Mouse (Mus musculus): Measurements from ENCODE around the gene Pak1. TPM values are rescaled to one million over a fixed set of nuclear protein-coding genes. Genes with fewer than 3 reads are reported as not detected.

The Pak1 gene
- polyA plus RNA-seq (2014; fragmentation: Nextera tagmentation; extraction: Ambion mirVana) = 120 and 125 TPM in 2 replicates

- Histone ChIP-seq H3K9ac (ENCODE audit: low read length) (peak within 1 kb of the TSS; percentile 92), H3K9me3 (ENCODE audit: control insufficient read depth, low read length) (no peaks in the 10 kb centered on the region), H3K36me3 (ENCODE audit: control insufficient read depth, insufficient read depth, low read length) (no peaks in the 10 kb centered on the region), H3K4me2 (peak within 1 kb of the TSS; percentile 87), H3K4me3 (ENCODE audit: low read depth, low read length) (peak within 1 kb of the TSS; percentile 93), H3K4me1 (ENCODE audit: control insufficient read depth, insufficient read depth, low read length) (peaks cover 13% of the 10 kb centered on the region), H3K27ac (ENCODE audit: low read depth, low read length) (peak within 1 kb of the TSS; percentile 67), H3K27me3 (ENCODE audit: control insufficient read depth, insufficient read depth, low read length) (no peaks in the 10 kb centered on the region)
- peak; percentile 99 for DNase-seq (ENCODE audit: low spot score, missing footprints)
- peak; percentile 97 for ATAC-seq (ENCODE audit: low FRiP score)
- WGBS = 1% methylated on average over 35 of the region's 46 CpGs
These were observed at the start of gene Pak1 for GRCm38 (mm10) chr7:97788190-97788668. Gene Pak1, plus strand, starts transcription at chr7:97788541.

DNA sequence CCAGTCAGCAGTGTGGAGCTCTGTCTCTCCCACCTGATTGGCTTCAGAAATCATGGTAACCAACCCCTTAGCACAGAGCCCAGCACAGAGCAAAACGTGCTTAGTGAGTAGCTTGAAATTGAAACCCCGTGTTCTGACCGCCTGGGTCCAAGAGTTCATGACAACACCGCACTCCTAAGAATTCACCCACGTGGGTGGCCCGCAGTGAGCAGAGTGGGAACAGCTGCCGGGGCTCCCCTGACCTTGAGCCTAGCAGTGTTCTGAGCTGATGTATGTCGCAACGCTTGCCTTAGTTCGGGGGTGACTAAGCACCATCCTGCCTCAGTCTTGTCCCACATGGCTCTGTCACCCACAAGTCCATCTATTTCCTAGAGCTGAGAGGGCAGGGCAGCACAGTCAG, 47.4 kb upstream of the Pak1 start:
- Histone ChIP-seq H3K9me3 (ENCODE audit: control insufficient read depth, low read length) (no peaks in the 10 kb centered on the region), H3K36me3 (ENCODE audit: control insufficient read depth, insufficient read depth, low read length) (no peaks in the 10 kb centered on the region), H3K27ac (ENCODE audit: low read depth, low read length) (no peak overlapping the region), H3K9ac (ENCODE audit: low read length) (no peak overlapping the region), H3K4me2 (no peak overlapping the region), H3K4me1 (ENCODE audit: control insufficient read depth, insufficient read depth, low read length) (peaks cover 10% of the 10 kb centered on the region; the same call in 1 of the 2 replicates), H3K4me3 (ENCODE audit: low read depth, low read length) (no peak overlapping the region), H3K27me3 (ENCODE audit: control insufficient read depth, insufficient read depth, low read length) (peaks cover 5% of the 10 kb centered on the region; the same call in 1 of the 2 replicates)
- 39% methylated on average over 10 of the region's 10 CpGs for WGBS
- ATAC-seq (ENCODE audit: low FRiP score) (no peak), DNase-seq (ENCODE audit: low spot score, missing footprints) (no peak)

GRCm38 (mm10) chr7:97741756-97742291, 46.5 kb upstream of the Pak1 start:
- H3K4me3 ChIP-seq (ENCODE audit: low read depth, low read length) = no peak overlapping the region
- no peak overlapping the region for H3K4me2 ChIP-seq
- ATAC-seq (ENCODE audit: low FRiP score) (no peak), DNase-seq (ENCODE audit: low spot score, missing footprints) (no peak)
- H3K4me1 ChIP-seq (ENCODE audit: control insufficient read depth, insufficient read depth, low read length) = peaks cover 10% of the 10 kb centered on the region; the same call in 1 of the 2 replicates
- no peaks in the 10 kb centered on the region for H3K36me3 ChIP-seq (ENCODE audit: control insufficient read depth, insufficient read depth, low read length)
- peaks cover 5% of the 10 kb centered on the region; the same call in 1 of the 2 replicates for H3K27me3 ChIP-seq (ENCODE audit: control insufficient read depth, insufficient read depth, low read length)
- no peaks in the 10 kb centered on the region for H3K9me3 ChIP-seq (ENCODE audit: control insufficient read depth, low read length)
- no peak overlapping the region for H3K27ac ChIP-seq (ENCODE audit: low read depth, low read length)
- H3K9ac ChIP-seq (ENCODE audit: low read length) = no peak overlapping the region
- 4% methylated on average over 1 of the region's 1 CpGs for WGBS

DNA sequence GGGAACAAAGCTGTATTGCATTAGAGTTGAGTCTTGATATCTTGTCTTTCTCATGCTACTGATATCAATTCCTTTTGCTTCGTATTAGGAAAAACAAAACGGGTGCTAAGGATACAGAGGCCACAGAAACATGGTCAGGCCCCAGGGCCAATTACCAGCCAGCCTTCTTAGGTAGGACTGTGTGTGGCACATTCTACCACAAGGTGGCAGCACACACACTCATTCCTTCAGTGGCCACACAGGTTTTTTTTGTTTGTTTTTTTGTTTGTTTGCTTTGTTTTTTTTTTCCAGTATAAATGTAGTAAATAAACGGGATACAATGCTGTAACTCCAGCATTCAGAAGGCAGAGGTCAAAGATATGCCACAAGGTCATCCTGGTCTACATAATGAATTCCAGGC, 43.0 kb upstream of the Pak1 start:
- DNase-seq (ENCODE audit: low spot score, missing footprints) (peak; percentile 93), ATAC-seq (ENCODE audit: low FRiP score) (peak; percentile 22; the same call in 1 of the 2 replicates)
- no peaks in the 10 kb centered on the region for H3K27me3 ChIP-seq (ENCODE audit: control insufficient read depth, insufficient read depth, low read length)
- no peak overlapping the region for H3K4me3 ChIP-seq (ENCODE audit: low read depth, low read length)
- no peak overlapping the region for H3K4me2 ChIP-seq
- no peak overlapping the region for H3K27ac ChIP-seq (ENCODE audit: low read depth, low read length)
- no peaks in the 10 kb centered on the region for H3K9me3 ChIP-seq (ENCODE audit: control insufficient read depth, low read length)
- no peaks in the 10 kb centered on the region for H3K36me3 ChIP-seq (ENCODE audit: control insufficient read depth, insufficient read depth, low read length)
- peaks cover 6% of the 10 kb centered on the region; the same call in 1 of the 2 replicates for H3K4me1 ChIP-seq (ENCODE audit: control insufficient read depth, insufficient read depth, low read length)
- WGBS = 16% methylated on average over 3 of the region's 3 CpGs
- H3K9ac ChIP-seq (ENCODE audit: low read length) = no peak overlapping the region

- H3K4me1 ChIP-seq (ENCODE audit: control insufficient read depth, insufficient read depth, low read length) = peaks cover 4% of the 10 kb centered on the region; the same call in 1 of the 2 replicates
- no peaks in the 10 kb centered on the region for H3K36me3 ChIP-seq (ENCODE audit: control insufficient read depth, insufficient read depth, low read length)
- no peak overlapping the region for H3K4me3 ChIP-seq (ENCODE audit: low read depth, low read length)
- H3K27ac ChIP-seq (ENCODE audit: low read depth, low read length) = no peak overlapping the region
- H3K9me3 ChIP-seq (ENCODE audit: control insufficient read depth, low read length) = no peaks in the 10 kb centered on the region
- 77% methylated on average over 4 of the region's 4 CpGs for WGBS
- no peaks in the 10 kb centered on the region for H3K27me3 ChIP-seq (ENCODE audit: control insufficient read depth, insufficient read depth, low read length)
- H3K4me2 ChIP-seq = no peak overlapping the region
- no peak overlapping the region for H3K9ac ChIP-seq (ENCODE audit: low read length)
- ATAC-seq (ENCODE audit: low FRiP score) (no peak), DNase-seq (ENCODE audit: low spot score, missing footprints) (no peak)
These were observed 41.1 kb upstream of the Pak1 start for GRCm38 (mm10) chr7:97747176-97747707.

- 26% methylated on average over 28 of the region's 28 CpGs for WGBS
- Histone ChIP-seq H3K27ac (ENCODE audit: low read depth, low read length) (no peak overlapping the region), H3K27me3 (ENCODE audit: control insufficient read depth, insufficient read depth, low read length) (no peaks in the 10 kb centered on the region), H3K9ac (ENCODE audit: low read length) (no peak overlapping the region), H3K4me2 (no peak overlapping the region), H3K9me3 (ENCODE audit: control insufficient read depth, low read length) (no peaks in the 10 kb centered on the region), H3K36me3 (ENCODE audit: control insufficient read depth, insufficient read depth, low read length) (no peaks in the 10 kb centered on the region), H3K4me1 (ENCODE audit: control insufficient read depth, insufficient read depth, low read length) (peaks cover 4% of the 10 kb centered on the region; the same call in 1 of the 2 replicates), H3K4me3 (ENCODE audit: low read depth, low read length) (no peak overlapping the region)
- ATAC-seq (ENCODE audit: low FRiP score) = peak; percentile 66
- DNase-seq (ENCODE audit: low spot score, missing footprints) = peak; percentile 96
These were observed 40.4 kb upstream of the Pak1 start for GRCm38 (mm10) chr7:97747787-97748497.

DNA sequence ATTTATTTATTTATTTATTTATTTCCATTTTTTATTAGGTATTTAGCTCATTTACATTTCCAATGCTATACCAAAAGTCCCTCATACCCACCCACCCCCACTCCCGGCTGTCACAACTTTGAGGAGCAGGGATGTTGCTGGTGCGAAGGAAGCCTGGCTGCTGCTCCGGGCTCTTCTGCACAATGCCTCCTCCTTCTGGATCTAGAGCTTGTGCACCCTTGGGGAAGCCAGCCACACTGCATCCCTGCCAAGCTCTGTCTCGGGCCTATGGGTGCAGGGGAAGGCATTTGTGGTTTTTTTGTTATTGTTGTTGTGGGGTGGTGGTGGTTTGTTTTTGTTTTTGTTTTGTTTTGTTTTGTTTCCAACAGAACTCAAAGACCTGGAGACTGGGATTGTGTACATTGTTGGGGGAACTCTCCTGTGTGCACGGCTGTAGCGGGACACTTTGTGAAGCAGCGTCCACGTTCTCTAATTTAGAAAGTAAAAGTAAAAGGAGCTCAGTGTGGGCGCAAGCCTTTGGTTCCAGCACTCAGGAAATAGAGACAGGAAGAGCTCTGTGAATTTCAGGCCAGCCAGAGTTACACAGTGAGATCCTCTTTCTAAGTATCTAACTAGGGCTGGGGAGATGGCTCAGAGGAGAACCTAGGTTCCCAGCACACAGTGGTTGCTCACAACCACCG, 39.7 kb upstream of the Pak1 start:
- Histone ChIP-seq H3K27ac (ENCODE audit: low read depth, low read length) (no peak overlapping the region), H3K4me1 (ENCODE audit: control insufficient read depth, insufficient read depth, low read length) (peaks cover 4% of the 10 kb centered on the region; the same call in 1 of the 2 replicates), H3K4me2 (no peak overlapping the region), H3K9ac (ENCODE audit: low read length) (no peak overlapping the region; the same call in 1 of the 2 replicates), H3K4me3 (ENCODE audit: low read depth, low read length) (no peak overlapping the region), H3K9me3 (ENCODE audit: control insufficient read depth, low read length) (no peaks in the 10 kb centered on the region), H3K27me3 (ENCODE audit: control insufficient read depth, insufficient read depth, low read length) (no peaks in the 10 kb centered on the region), H3K36me3 (ENCODE audit: control insufficient read depth, insufficient read depth, low read length) (no peaks in the 10 kb centered on the region)
- WGBS = 61% methylated on average over 10 of the region's 10 CpGs
- ATAC-seq (ENCODE audit: low FRiP score) = peak; percentile 36
- peak; percentile 84 for DNase-seq (ENCODE audit: low spot score, missing footprints)

DNA sequence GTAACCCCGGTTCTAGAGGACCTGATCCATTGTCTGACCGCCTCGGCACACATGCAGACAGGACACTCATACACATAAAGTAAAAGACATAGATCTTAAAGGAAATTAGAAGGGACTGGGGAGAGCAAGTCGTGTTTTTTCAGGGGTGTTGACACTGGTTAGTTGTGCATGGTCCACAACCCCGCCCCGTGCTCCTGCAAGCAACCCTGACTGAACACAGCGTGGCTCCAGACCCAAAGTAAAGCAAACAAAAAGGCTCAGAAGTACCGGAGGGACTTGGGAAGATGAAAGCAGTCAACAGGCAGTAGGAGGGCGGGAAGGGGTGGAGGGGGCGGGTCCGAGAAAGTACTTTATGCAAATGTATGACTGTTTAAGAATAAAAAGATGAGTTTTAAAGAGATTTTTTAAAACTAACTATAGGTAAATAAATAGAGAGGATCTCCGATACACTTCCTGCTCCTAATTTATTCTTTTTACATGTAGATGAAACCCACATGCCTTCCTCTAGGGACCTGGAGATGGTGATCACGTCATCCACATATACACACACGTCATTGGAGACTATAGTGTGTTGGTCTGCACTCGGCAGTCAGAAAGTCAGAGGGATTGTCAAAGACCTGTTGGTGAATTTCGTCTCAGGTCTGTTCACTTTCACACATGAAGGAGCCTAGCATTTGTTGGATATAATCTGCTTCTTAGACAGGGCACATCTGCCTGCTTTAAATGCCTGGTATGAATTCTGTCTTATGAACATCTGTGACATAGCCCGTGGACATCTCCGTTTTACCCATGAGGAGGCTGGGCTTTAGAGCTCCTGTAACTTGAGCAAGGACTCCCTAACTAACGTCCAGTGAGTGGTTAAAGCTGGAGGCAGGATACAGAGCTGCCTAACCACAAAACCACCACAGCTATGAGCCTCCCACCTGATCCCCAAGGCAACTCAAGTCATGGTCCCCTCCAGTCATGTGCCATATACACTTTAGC, 38.8 kb upstream of the Pak1 start:
- Histone ChIP-seq H3K4me1 (ENCODE audit: control insufficient read depth, insufficient read depth, low read length) (peaks cover 4% of the 10 kb centered on the region; the same call in 1 of the 2 replicates), H3K9ac (ENCODE audit: low read length) (no peak overlapping the region; the same call in 1 of the 2 replicates), H3K9me3 (ENCODE audit: control insufficient read depth, low read length) (no peaks in the 10 kb centered on the region), H3K27me3 (ENCODE audit: control insufficient read depth, insufficient read depth, low read length) (no peaks in the 10 kb centered on the region), H3K4me2 (peak overlapping the region; percentile 22; the same call in 1 of the 2 replicates), H3K36me3 (ENCODE audit: control insufficient read depth, insufficient read depth, low read length) (no peaks in the 10 kb centered on the region), H3K4me3 (ENCODE audit: low read depth, low read length) (no peak overlapping the region), H3K27ac (ENCODE audit: low read depth, low read length) (no peak overlapping the region)
- ATAC-seq (ENCODE audit: low FRiP score) (peak; percentile 56), DNase-seq (ENCODE audit: low spot score, missing footprints) (peak; percentile 90)
- 22% methylated on average over 19 of the region's 19 CpGs for WGBS
